Mouse (Mus musculus): ENCODE measurements around the gene Acsl1. TPM values are rescaled to one million over a fixed set of nuclear protein-coding genes. Genes with fewer than 3 reads are reported as not detected.

Acsl1 gene
- polyA plus RNA-seq, 1 experiment = 31.2 TPM

DNA sequence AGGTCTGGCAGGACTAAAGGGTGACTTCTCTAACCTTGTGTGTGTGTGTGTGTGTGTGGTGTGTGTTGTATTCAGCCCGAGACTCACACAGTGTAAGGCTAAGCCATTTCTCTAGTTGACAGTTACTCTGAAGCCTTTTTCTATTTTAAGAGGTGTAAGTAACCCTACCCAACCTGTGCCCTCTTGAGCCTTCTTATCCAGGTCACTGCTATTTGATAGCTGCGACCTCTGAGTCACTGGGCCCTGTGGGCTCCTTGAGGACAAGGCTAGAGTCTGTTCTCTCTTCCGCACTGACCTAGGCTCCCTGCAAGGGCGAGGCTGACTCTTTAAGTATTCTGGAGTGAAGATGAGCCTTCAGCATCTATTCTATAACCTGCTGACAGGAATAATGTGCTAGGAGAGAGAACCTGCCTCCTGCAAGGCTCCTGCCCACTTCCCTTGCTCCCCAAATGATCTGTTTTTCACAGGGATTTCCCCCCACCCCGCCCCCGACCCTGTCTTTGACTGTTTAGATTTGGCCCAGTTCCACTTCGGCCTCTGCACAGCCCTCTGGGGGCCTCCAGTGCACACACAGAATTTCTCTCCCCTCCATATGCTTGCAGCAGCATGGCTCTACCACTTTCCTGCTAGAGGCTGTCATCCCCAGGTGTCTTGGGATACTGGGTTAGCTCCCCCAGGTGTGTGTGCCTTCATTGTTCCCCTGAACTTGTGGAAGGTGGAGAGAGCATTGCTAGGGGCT lies 9.1 kb downstream of the Acsl1 start:
- WGBS = 81% methylated on average over 7 of the region's 7 CpGs
- Histone ChIP-seq H3K4me1 (replicated peaks; ENCODE audit: control insufficient read depth, insufficient read depth, low read length) (no peaks in the 10 kb centered on the region), H3K36me3 (ENCODE audit: control insufficient read depth, insufficient read depth, low read length) (no peaks in the 10 kb centered on the region), H3K27me3 (ENCODE audit: control insufficient read depth, insufficient read depth, low read length) (no peaks in the 10 kb centered on the region), H3K27ac (ENCODE audit: control insufficient read depth, insufficient read depth, low read length) (no peak overlapping the region), H3K4me3 (ENCODE audit: control insufficient read depth, insufficient read depth, low read length) (no peak overlapping the region)
- TF ChIP-seq POLR2A (IDR thresholded peaks at IDR 0.05; ENCODE audit: control insufficient read depth, extremely low read depth, insufficient read depth, low read length, poor library complexity) = no peak
- TF ChIP-seq CTCF (IDR thresholded peaks at IDR 0.05; ENCODE audit: borderline replicate concordance, control insufficient read depth, extremely low read depth, insufficient read depth, low read length, poor library complexity) = no peak
- no peak for DNase-seq

DNA sequence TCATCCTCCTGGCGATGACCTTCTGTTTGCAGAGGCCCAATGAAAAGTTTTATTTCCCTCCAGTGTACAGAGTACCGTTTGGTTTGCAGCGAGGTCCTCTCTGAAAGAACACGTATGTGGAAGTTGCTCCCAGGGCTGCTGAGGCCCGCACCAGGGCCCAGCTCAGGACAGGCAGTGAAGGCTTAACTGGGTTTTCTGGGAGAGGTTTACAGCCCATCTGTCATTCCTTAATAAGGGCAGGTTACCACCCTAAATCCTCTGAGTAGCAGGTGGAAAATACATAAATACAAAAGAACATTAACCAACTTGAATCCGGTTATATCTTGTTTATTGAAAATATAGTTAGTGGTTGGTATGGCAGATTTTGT lies 9.7 kb downstream of the Acsl1 start:
- Histone ChIP-seq H3K4me3 (ENCODE audit: control insufficient read depth, insufficient read depth, low read length) (no peak overlapping the region), H3K4me1 (replicated peaks; ENCODE audit: control insufficient read depth, insufficient read depth, low read length) (no peaks in the 10 kb centered on the region), H3K27me3 (ENCODE audit: control insufficient read depth, insufficient read depth, low read length) (no peaks in the 10 kb centered on the region), H3K27ac (ENCODE audit: control insufficient read depth, insufficient read depth, low read length) (no peak overlapping the region), H3K36me3 (ENCODE audit: control insufficient read depth, insufficient read depth, low read length) (no peaks in the 10 kb centered on the region)
- no peak for DNase-seq
- 79% methylated on average over 6 of the region's 6 CpGs for WGBS
- TF ChIP-seq POLR2A (IDR thresholded peaks at IDR 0.05; ENCODE audit: control insufficient read depth, extremely low read depth, insufficient read depth, low read length, poor library complexity) (no peak), CTCF (IDR thresholded peaks at IDR 0.05; ENCODE audit: borderline replicate concordance, control insufficient read depth, extremely low read depth, insufficient read depth, low read length, poor library complexity) (no peak)

DNA sequence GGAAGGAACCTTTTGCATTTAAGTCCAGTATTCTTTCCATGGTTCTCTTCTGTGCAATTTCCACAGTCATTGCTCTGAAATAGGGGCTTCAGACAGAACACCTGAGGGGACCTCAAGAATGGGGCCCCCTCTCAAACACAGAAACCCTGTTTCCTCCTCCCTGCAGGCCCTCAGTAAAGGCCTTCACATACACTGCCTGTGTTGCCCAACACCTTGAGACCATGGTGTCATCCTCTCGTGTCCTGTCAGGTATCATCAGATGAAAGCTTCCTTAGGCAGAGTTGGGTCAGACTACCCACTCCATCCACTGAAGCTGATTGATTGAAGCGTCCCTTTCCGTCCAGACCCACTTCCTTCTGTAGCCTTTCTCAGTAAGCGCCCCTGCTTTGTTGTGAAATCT lies 11.9 kb downstream of the Acsl1 start:
- H3K4me1 ChIP-seq (replicated peaks; ENCODE audit: control insufficient read depth, insufficient read depth, low read length) = no peaks in the 10 kb centered on the region
- TF ChIP-seq CTCF (IDR thresholded peaks at IDR 0.05; ENCODE audit: borderline replicate concordance, control insufficient read depth, extremely low read depth, insufficient read depth, low read length, poor library complexity) (no peak), POLR2A (IDR thresholded peaks at IDR 0.05; ENCODE audit: control insufficient read depth, extremely low read depth, insufficient read depth, low read length, poor library complexity) (no peak)
- no peaks in the 10 kb centered on the region for H3K27me3 ChIP-seq (ENCODE audit: control insufficient read depth, insufficient read depth, low read length)
- H3K36me3 ChIP-seq (ENCODE audit: control insufficient read depth, insufficient read depth, low read length) = no peaks in the 10 kb centered on the region
- no peak overlapping the region for H3K4me3 ChIP-seq (ENCODE audit: control insufficient read depth, insufficient read depth, low read length)
- WGBS = 94% methylated on average over 4 of the region's 4 CpGs
- no peak for DNase-seq
- no peak overlapping the region for H3K27ac ChIP-seq (ENCODE audit: control insufficient read depth, insufficient read depth, low read length)

DNA sequence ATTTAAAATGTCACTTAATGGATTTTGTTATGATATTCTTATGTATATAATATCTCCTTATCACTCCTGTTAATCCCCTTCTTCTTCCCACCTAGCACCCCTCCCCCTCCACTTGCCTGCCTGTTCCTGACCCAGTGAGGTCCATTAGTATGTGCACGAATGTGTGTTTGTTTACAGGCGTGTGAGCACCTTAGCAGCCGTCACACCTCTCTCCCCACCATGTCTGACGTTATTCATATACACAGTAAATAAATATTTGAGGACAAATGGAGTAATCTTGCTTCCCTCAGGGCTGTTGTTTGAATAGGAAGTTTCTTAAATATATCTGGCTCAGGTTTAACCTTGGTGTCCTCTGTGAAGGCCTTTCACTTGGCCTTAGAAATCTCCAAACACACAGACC lies 12.4 kb downstream of the Acsl1 start:
- WGBS = 96% methylated on average over 4 of the region's 4 CpGs

DNA sequence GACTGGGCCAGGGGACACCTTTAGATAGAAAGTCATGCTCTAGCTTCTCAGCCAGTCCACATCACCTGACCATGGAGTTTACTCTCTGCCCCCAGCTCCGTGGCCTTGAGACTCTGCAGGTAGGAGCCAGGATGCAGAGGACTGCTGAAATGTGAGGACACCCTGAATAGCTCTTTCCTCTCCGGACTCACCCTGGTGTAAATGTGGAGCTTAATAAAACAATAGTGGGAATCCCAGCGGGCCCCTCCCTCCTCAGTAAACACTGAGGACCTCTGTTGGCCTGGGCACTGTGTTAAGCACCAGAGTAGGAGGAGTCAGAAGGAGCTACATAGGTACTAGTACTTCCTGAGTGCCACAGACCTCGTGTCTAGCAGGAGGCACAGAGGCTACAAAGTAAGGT lies 13.2 kb downstream of the Acsl1 start:
- WGBS = 76% methylated on average over 4 of the region's 4 CpGs
- Histone ChIP-seq H3K27ac (ENCODE audit: control insufficient read depth, insufficient read depth, low read length) (no peak overlapping the region), H3K4me1 (replicated peaks; ENCODE audit: control insufficient read depth, insufficient read depth, low read length) (no peaks in the 10 kb centered on the region), H3K36me3 (ENCODE audit: control insufficient read depth, insufficient read depth, low read length) (no peaks in the 10 kb centered on the region), H3K4me3 (ENCODE audit: control insufficient read depth, insufficient read depth, low read length) (no peak overlapping the region), H3K27me3 (ENCODE audit: control insufficient read depth, insufficient read depth, low read length) (no peaks in the 10 kb centered on the region)
- no peak for DNase-seq
- no peak for TF ChIP-seq POLR2A (IDR thresholded peaks at IDR 0.05; ENCODE audit: control insufficient read depth, extremely low read depth, insufficient read depth, low read length, poor library complexity)
- no peak for TF ChIP-seq CTCF (IDR thresholded peaks at IDR 0.05; ENCODE audit: borderline replicate concordance, control insufficient read depth, extremely low read depth, insufficient read depth, low read length, poor library complexity)

More for the DNA sequence above, 12.4 kb downstream of the Acsl1 start:
- Histone ChIP-seq H3K4me1 (replicated peaks; ENCODE audit: control insufficient read depth, insufficient read depth, low read length) (no peaks in the 10 kb centered on the region), H3K36me3 (ENCODE audit: control insufficient read depth, insufficient read depth, low read length) (no peaks in the 10 kb centered on the region), H3K27ac (ENCODE audit: control insufficient read depth, insufficient read depth, low read length) (no peak overlapping the region), H3K4me3 (ENCODE audit: control insufficient read depth, insufficient read depth, low read length) (no peak overlapping the region), H3K27me3 (ENCODE audit: control insufficient read depth, insufficient read depth, low read length) (no peaks in the 10 kb centered on the region)
- TF ChIP-seq CTCF (IDR thresholded peaks at IDR 0.05; ENCODE audit: borderline replicate concordance, control insufficient read depth, extremely low read depth, insufficient read depth, low read length, poor library complexity) (no peak), POLR2A (IDR thresholded peaks at IDR 0.05; ENCODE audit: control insufficient read depth, extremely low read depth, insufficient read depth, low read length, poor library complexity) (no peak)
- no peak for DNase-seq

DNA sequence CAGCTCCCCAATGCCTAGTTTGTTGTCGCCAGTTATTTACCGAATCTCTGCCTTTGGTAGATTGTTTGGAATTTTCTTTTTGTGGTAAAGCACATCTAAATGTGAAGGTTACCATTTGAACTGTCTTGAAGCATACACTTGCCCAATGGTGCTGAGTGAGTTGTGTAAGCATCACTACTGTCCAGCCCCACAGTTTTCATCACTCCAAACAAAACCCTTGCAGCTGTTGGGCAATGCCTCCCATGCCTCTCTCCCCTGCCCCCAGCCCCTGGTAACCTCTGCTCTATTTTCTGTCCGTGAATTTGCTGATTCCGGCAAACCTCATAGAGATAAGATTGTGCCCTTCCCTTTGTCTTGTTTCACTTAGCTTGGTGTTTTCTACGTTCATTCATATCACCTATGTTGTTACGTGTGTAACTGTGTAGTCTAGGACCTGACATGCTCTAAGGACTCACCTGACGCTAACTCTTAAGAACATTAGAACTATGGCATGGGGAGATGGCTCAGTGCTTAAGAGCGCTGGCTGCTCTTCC lies 14.2 kb downstream of the Acsl1 start:
- Histone ChIP-seq H3K4me3 (ENCODE audit: control insufficient read depth, insufficient read depth, low read length) (no peak overlapping the region), H3K27me3 (ENCODE audit: control insufficient read depth, insufficient read depth, low read length) (no peaks in the 10 kb centered on the region), H3K36me3 (ENCODE audit: control insufficient read depth, insufficient read depth, low read length) (no peaks in the 10 kb centered on the region), H3K27ac (ENCODE audit: control insufficient read depth, insufficient read depth, low read length) (no peak overlapping the region), H3K4me1 (replicated peaks; ENCODE audit: control insufficient read depth, insufficient read depth, low read length) (no peaks in the 10 kb centered on the region)
- WGBS = 97% methylated on average over 8 of the region's 8 CpGs
- no peak for DNase-seq
- no peak for TF ChIP-seq CTCF (IDR thresholded peaks at IDR 0.05; ENCODE audit: borderline replicate concordance, control insufficient read depth, extremely low read depth, insufficient read depth, low read length, poor library complexity)
